Mouse (Mus musculus) G1E (cell line): ENCODE measurements around the gene Mynn. TPM values are rescaled to one million over a fixed set of nuclear protein-coding genes. Genes with fewer than 3 reads are reported as not detected.

ENCODE experiments used
- ATAC-seq: 2 replicates; pipeline ENCODE4 v1.8.0; 2016; ENCODE audit warnings: mild to moderate bottlenecking; ENCODE audit not compliant: insufficient number of reproducible peaks, poor library complexity, low FRiP score, severe bottlenecking; ENCODE audit errors: extremely low read depth
- DNase-seq: peaks from one replicate; pipeline ENCODE4 v3.0.0; 2012; ENCODE audit warnings: low spot score
- H3K27me3 ChIP-seq: 2 replicates; pipeline ENCODE4 v1.6.1; 2012; ENCODE audit warnings: mild to moderate bottlenecking, low read length, inconsistent platforms; ENCODE audit not compliant: insufficient read depth
- H3K36me3 ChIP-seq: replicated peaks from 2 replicates; pipeline ENCODE3; 2012; ENCODE audit warnings: mild to moderate bottlenecking, inconsistent platforms
- H3K4me1 ChIP-seq: 2 replicates; pipeline ENCODE4 v1.6.1; 2012; ENCODE audit warnings: low read depth, low read length, inconsistent platforms, mixed read lengths; ENCODE audit not compliant: insufficient read depth
- H3K4me3 ChIP-seq: 2 replicates; pipeline ENCODE4 v1.5.1; 2012; ENCODE audit warnings: low read depth, mild to moderate bottlenecking, inconsistent platforms, low read length, moderate library complexity, mixed read lengths
- H3K9me3 ChIP-seq: replicated peaks from 2 replicates; pipeline ENCODE4 v1.6.1; 2012; ENCODE audit warnings: inconsistent platforms
- CTCF ChIP-seq: IDR thresholded peaks from 2 replicates; pipeline ENCODE4 v1.5.1; 2012; ENCODE audit warnings: low read depth, low read length, inconsistent platforms, mixed read lengths
- GATA1 ChIP-seq: IDR thresholded peaks from 2 replicates; pipeline ENCODE4 v1.6.1; 2012; ENCODE audit warnings: borderline replicate concordance, low read length, inconsistent platforms, mixed read lengths
- GATA2 ChIP-seq: IDR thresholded peaks from 2 replicates; pipeline ENCODE4 v1.6.1; 2012; ENCODE audit warnings: low read depth, low read length, inconsistent platforms, borderline replicate concordance
- POLR2AphosphoS5 ChIP-seq: IDR thresholded peaks from 2 replicates; pipeline ENCODE4 v1.6.1; 2012; ENCODE audit warnings: low read depth, low read length, inconsistent platforms; ENCODE audit not compliant: insufficient replicate concordance
- TAL1 ChIP-seq: conservative IDR thresholded peaks from 2 replicates; pipeline ENCODE4 v1.6.1; 2012; ENCODE audit warnings: low read depth, low read length, inconsistent platforms, mixed read lengths
- polyA plus RNA-seq: library from polyadenylated mRNA; stranded (reverse); fragments of >175 nt; gene quantifications from 2 replicates; pipeline ENCODE4 v1.2.3, GENCODE M21; 2012
- total RNA-seq, 2 experiments: library from RNA; stranded (forward) in 1 of 2; stranded (reverse) in 1 of 2; fragments of 200-1000 nt in 1 of 2; fragments of >200 nt in 1 of 2; fragmentation: Nextera tagmentation in 1 of 2; gene quantifications; 2 replicates each; pipeline ENCODE4 v1.2.3; 2014 to 2017

Mynn gene
- total and polyA plus RNA-seq, 3 experiments: 1.0 to 31.9 (median 27.3) TPM

DNA sequence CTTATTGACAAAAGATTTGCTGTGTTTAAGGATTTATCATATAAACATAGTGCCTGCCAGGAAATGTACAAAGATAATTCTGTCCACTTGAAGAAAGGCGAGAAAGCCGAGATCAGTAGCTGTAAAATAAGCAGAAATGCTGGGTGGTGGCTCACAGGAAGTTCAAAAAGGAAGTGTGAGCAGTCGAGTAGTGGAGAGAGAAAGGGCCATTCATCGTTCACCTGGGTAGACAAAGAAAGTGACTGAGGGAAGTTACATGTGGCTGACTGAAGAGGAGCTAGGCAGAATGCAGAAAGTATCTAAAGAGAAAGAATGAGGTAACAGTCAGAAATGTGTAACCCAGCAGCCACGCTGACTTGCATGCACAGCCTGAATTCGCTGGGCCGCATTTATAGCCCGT, 18.3 kb downstream of the Mynn start:
- H3K4me1 ChIP-seq: no peaks in the 10 kb centered on the region
- DNase-seq (no peak), ATAC-seq (no peak)
- peaks cover 61% of the 10 kb centered on the region for H3K36me3 ChIP-seq
- no peaks in the 10 kb centered on the region for H3K27me3 ChIP-seq
- no peak for TF ChIP-seq GATA2
- TF ChIP-seq CTCF: no peak
- no peak for TF ChIP-seq GATA1
- no peak for TF ChIP-seq TAL1
- no peak for TF ChIP-seq POLR2AphosphoS5
- no peak overlapping the region for H3K4me3 ChIP-seq
- H3K9me3 ChIP-seq: no peaks in the 10 kb centered on the region

DNA sequence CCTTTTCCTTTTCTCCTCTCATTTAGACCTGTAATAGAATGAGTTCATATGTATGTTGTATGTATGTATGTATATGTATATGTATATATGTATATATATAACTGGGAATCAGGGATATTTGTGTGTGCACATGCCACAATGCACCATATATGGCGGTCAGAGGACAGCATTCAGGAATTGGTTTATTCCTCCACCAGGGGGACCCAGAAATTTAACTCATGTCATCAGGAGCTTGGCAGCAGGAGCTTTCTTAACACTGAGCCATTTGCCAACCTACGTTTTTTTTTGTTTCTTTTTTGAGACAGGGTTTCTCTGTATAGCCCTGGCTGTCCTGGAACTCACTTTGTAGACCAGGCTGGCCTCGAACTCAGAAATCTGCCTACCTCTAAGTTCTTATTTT, 31.8 kb downstream of the Mynn start:
- no peak for TF ChIP-seq CTCF
- TF ChIP-seq POLR2AphosphoS5: no peak
- no peak for TF ChIP-seq GATA2
- no peak for TF ChIP-seq TAL1
- TF ChIP-seq GATA1: no peak
- no peak for ATAC-seq

GRCm38 (mm10) chr3:30635629-30636028, 33.8 kb downstream of the Mynn start:
- no peaks in the 10 kb centered on the region for H3K4me1 ChIP-seq
- no peaks in the 10 kb centered on the region for H3K36me3 ChIP-seq
- H3K4me3 ChIP-seq: no peak overlapping the region
- H3K9me3 ChIP-seq: no peaks in the 10 kb centered on the region
- DNase-seq (no peak), ATAC-seq (no peak)
- peaks cover 4% of the 10 kb centered on the region; the same call in 1 of the 2 replicates for H3K27me3 ChIP-seq
- TF ChIP-seq GATA2 (no peak), TAL1 (no peak), GATA1 (no peak)

More for the DNA sequence above, 31.8 kb downstream of the Mynn start:
- Histone ChIP-seq H3K4me3 (no peak overlapping the region), H3K27me3 (peaks cover 4% of the 10 kb centered on the region; the same call in 1 of the 2 replicates), H3K9me3 (no peaks in the 10 kb centered on the region), H3K36me3 (no peaks in the 10 kb centered on the region), H3K4me1 (no peaks in the 10 kb centered on the region)
- no peak for DNase-seq

DNA sequence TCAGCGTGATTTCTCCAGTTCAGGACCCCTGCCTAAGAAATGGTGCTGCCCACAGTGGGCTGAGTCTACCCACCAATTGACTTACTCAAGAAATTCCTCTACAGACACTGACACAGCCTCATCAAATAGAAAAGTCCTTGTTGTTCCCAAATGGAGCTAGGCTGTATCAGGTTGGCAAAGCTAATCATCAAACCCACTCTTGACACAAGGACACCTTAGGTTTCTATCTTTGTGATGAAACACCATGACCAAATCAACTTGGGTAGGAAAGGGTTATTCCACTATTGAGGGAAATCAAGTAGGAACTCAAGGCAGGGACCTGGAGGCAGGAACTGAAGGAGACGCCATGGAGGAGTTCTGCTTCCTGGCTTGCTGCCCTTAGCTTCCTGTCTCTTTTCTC, 42.3 kb downstream of the Mynn start, which contains the start of gene Lrriq4:
Gene Lrriq4 (plus strand): TSS at position 301 of the 400 bp plus-strand sequence.
- no peaks in the 10 kb centered on the region for H3K9me3 ChIP-seq
- TF ChIP-seq POLR2AphosphoS5 (no peak), TAL1 (no peak), GATA1 (no peak), CTCF (no peak), GATA2 (no peak)
- no peaks in the 10 kb centered on the region for H3K36me3 ChIP-seq
- no peak for DNase-seq
- no peak for ATAC-seq
- peaks cover 5% of the 10 kb centered on the region for H3K4me1 ChIP-seq
- H3K4me3 ChIP-seq: no peak within 1 kb of the TSS
- peaks cover 11% of the 10 kb centered on the region for H3K27me3 ChIP-seq

DNA sequence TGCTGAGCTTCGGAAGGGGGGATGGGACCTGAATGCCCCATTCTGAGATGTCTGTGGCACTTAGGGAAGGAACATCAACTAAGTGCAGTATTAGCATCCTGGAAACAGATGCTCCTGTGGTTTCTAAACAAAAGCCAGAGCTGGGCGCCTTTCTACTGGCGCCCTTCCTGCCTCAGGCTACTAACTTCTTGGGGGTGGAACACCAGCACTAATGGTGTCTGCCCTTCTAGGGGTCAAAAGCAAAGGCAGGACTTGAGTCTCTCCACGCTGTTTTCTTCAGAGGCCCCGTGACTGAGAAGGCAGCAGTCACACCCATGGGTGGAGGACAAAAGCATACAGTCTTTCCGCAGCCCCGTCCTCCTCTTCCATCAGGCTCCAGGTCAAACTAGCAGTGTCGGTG, 44.9 kb downstream of the Mynn start:
- Histone ChIP-seq H3K36me3 (no peaks in the 10 kb centered on the region), H3K27me3 (peaks cover 19% of the 10 kb centered on the region), H3K4me3 (no peak overlapping the region), H3K4me1 (peaks cover 5% of the 10 kb centered on the region), H3K9me3 (no peaks in the 10 kb centered on the region)
- DNase-seq (no peak), ATAC-seq (no peak)
- TF ChIP-seq GATA2: no peak

GRCm38 (mm10) chr3:30647440-30648090, 45.7 kb downstream of the Mynn start, which contains the start of gene Lrrc34:
TSS of gene Lrrc34 (minus strand) at chr3:30647869.
- no peak within 1 kb of the TSS for H3K4me3 ChIP-seq
- no peak for DNase-seq
- H3K36me3 ChIP-seq: no peaks in the 10 kb centered on the region
- TF ChIP-seq GATA2 (no peak), POLR2AphosphoS5 (no peak), TAL1 (no peak), GATA1 (no peak), CTCF (no peak)
- peak; percentile 28; the same call in 1 of the 2 replicates for ATAC-seq
- no peaks in the 10 kb centered on the region for H3K9me3 ChIP-seq
- peaks cover 5% of the 10 kb centered on the region for H3K4me1 ChIP-seq
- H3K27me3 ChIP-seq: peaks cover 19% of the 10 kb centered on the region
